Mouse (Mus musculus): ENCODE measurements around the gene 1700122O11Rik. TPM values are rescaled to one million over a fixed set of nuclear protein-coding genes. Genes with fewer than 3 reads are reported as not detected.

Gene 1700122O11Rik
- polyA plus RNA-seq (2014; fragmentation: Nextera tagmentation; extraction: Ambion mirVana) = not detected in 2 replicates

GRCm38 (mm10) chr17:48038193-48038592, at the start of gene 1700122O11Rik:
Gene 1700122O11Rik, minus strand, starts transcription at chr17:48038293.
- WGBS = 82% methylated on average over 2 of the region's 2 CpGs
- H3K4me3 ChIP-seq (ENCODE audit: control insufficient read depth in 1 of 2, insufficient read depth in 1 of 2, low read depth in 1 of 2, low read length in 2 of 2) = no peak within 1 kb of the TSS
- H3K27me3 ChIP-seq (ENCODE audit: control insufficient read depth, insufficient read depth, low read length) = no peaks in the 10 kb centered on the region
- no peak for ATAC-seq (ENCODE audit: insufficient number of reproducible peaks, insufficient read depth, low FRiP score, low read depth)
- H3K9ac ChIP-seq (ENCODE audit: low read length) = no peak within 1 kb of the TSS
- H3K9me3 ChIP-seq (ENCODE audit: control insufficient read depth, low read length) = no peaks in the 10 kb centered on the region
- no peak within 1 kb of the TSS for H3K27ac ChIP-seq (replicated peaks in 1 of 2; ENCODE audit: control insufficient read depth in 1 of 2, insufficient read depth in 1 of 2, low read depth in 2 of 2, low read length in 2 of 2)
- H3K4me2 ChIP-seq (ENCODE audit: low read length) = no peak within 1 kb of the TSS
- H3K4me1 ChIP-seq (ENCODE audit: control insufficient read depth in 2 of 2, insufficient read depth in 2 of 2, low read length in 2 of 2) = peaks cover 17 to 19% of the 10 kb centered on the region in 2 experiments
- no peaks in the 10 kb centered on the region for H3K36me3 ChIP-seq (ENCODE audit: control insufficient read depth, insufficient read depth, low read length)

- Histone ChIP-seq H3K9me3 (ENCODE audit: control insufficient read depth, low read length) (no peaks in the 10 kb centered on the region), H3K9ac (ENCODE audit: low read length) (no peak overlapping the region), H3K27me3 (ENCODE audit: control insufficient read depth, insufficient read depth, low read length) (no peaks in the 10 kb centered on the region), H3K36me3 (ENCODE audit: control insufficient read depth, insufficient read depth, low read length) (no peaks in the 10 kb centered on the region), H3K27ac (replicated peaks in 1 of 2; ENCODE audit: control insufficient read depth in 1 of 2, insufficient read depth in 1 of 2, low read depth in 2 of 2, low read length in 2 of 2) (no peak overlapping the region), H3K4me3 (ENCODE audit: control insufficient read depth in 1 of 2, insufficient read depth in 1 of 2, low read depth in 1 of 2, low read length in 2 of 2) (no peak overlapping the region), H3K4me2 (ENCODE audit: low read length) (no peak overlapping the region), H3K4me1 (ENCODE audit: control insufficient read depth in 2 of 2, insufficient read depth in 2 of 2, low read length in 2 of 2) (no peaks in the 10 kb centered on the region)
- ATAC-seq (ENCODE audit: insufficient number of reproducible peaks, insufficient read depth, low FRiP score, low read depth) = no peak
- WGBS = 39% methylated on average over 3 of the region's 3 CpGs
Measured at GRCm38 (mm10) chr17:48080626-48081025, 42.5 kb upstream of the 1700122O11Rik start.

DNA sequence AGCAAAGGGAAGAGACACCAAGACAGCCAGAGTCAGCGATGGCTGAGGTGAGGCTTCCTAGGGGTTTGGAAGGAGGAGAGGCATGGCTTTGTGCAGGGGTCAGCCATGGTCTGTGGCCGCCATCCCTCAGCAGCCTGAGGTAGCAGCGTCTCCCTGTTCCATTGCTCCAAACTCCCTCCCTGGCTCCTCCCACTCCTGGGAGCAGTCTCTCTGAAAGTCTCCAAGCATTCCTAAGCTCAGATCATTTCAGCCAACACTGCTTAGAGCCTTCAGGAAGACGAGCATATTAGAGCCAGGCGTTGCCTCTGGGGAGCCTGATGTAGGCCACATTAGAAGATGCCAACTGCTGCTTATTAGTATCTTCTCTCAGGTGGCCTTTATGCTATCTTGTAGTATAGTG, 29.6 kb upstream of the 1700122O11Rik start:
- Histone ChIP-seq H3K9me3 (ENCODE audit: control insufficient read depth, low read length) (peaks cover 6% of the 10 kb centered on the region; the same call in 1 of the 2 replicates), H3K9ac (ENCODE audit: low read length) (no peak overlapping the region), H3K4me2 (ENCODE audit: low read length) (no peak overlapping the region), H3K4me3 (ENCODE audit: control insufficient read depth in 1 of 2, insufficient read depth in 1 of 2, low read depth in 1 of 2, low read length in 2 of 2) (no peak overlapping the region), H3K36me3 (ENCODE audit: control insufficient read depth, insufficient read depth, low read length) (no peaks in the 10 kb centered on the region), H3K27ac (replicated peaks in 1 of 2; ENCODE audit: control insufficient read depth in 1 of 2, insufficient read depth in 1 of 2, low read depth in 2 of 2, low read length in 2 of 2) (no peak overlapping the region), H3K27me3 (ENCODE audit: control insufficient read depth, insufficient read depth, low read length) (0 out of 2 replicates have a peak, but pooled peaks cover 3% of the 10 kb centered on the region), H3K4me1 (ENCODE audit: control insufficient read depth in 2 of 2, insufficient read depth in 2 of 2, low read length in 2 of 2) (no peaks in the 10 kb centered on the region)
- no peak for ATAC-seq (ENCODE audit: insufficient number of reproducible peaks, insufficient read depth, low FRiP score, low read depth)
- WGBS = 27% methylated on average over 5 of the region's 5 CpGs

GRCm38 (mm10) chr17:48067083-48067614, 29.1 kb upstream of the 1700122O11Rik start:
- 71% methylated on average over 10 of the region's 10 CpGs for WGBS
- Histone ChIP-seq H3K4me3 (ENCODE audit: control insufficient read depth in 1 of 2, insufficient read depth in 1 of 2, low read depth in 1 of 2, low read length in 2 of 2) (no peak overlapping the region), H3K4me2 (ENCODE audit: low read length) (no peak overlapping the region), H3K36me3 (ENCODE audit: control insufficient read depth, insufficient read depth, low read length) (no peaks in the 10 kb centered on the region), H3K9me3 (ENCODE audit: control insufficient read depth, low read length) (peaks cover 6% of the 10 kb centered on the region; the same call in 1 of the 2 replicates), H3K27me3 (ENCODE audit: control insufficient read depth, insufficient read depth, low read length) (0 out of 2 replicates have a peak, but pooled peaks cover 3% of the 10 kb centered on the region), H3K27ac (replicated peaks in 1 of 2; ENCODE audit: control insufficient read depth in 1 of 2, insufficient read depth in 1 of 2, low read depth in 2 of 2, low read length in 2 of 2) (no peak overlapping the region), H3K4me1 (ENCODE audit: control insufficient read depth in 2 of 2, insufficient read depth in 2 of 2, low read length in 2 of 2) (no peaks in the 10 kb centered on the region), H3K9ac (ENCODE audit: low read length) (no peak overlapping the region)
- ATAC-seq (ENCODE audit: insufficient number of reproducible peaks, insufficient read depth, low FRiP score, low read depth) = no peak

GRCm38 (mm10) chr17:48065081-48065501, 27.0 kb upstream of the 1700122O11Rik start:
- Histone ChIP-seq H3K27ac (replicated peaks in 1 of 2; ENCODE audit: control insufficient read depth in 1 of 2, insufficient read depth in 1 of 2, low read depth in 2 of 2, low read length in 2 of 2) (no peak overlapping the region), H3K27me3 (ENCODE audit: control insufficient read depth, insufficient read depth, low read length) (0 out of 2 replicates have a peak, but pooled peaks cover 3% of the 10 kb centered on the region), H3K4me3 (ENCODE audit: control insufficient read depth in 1 of 2, insufficient read depth in 1 of 2, low read depth in 1 of 2, low read length in 2 of 2) (no peak overlapping the region), H3K9ac (ENCODE audit: low read length) (no peak overlapping the region), H3K4me1 (ENCODE audit: control insufficient read depth in 2 of 2, insufficient read depth in 2 of 2, low read length in 2 of 2) (no peaks in the 10 kb centered on the region), H3K4me2 (ENCODE audit: low read length) (no peak overlapping the region), H3K9me3 (ENCODE audit: control insufficient read depth, low read length) (no peaks in the 10 kb centered on the region), H3K36me3 (ENCODE audit: control insufficient read depth, insufficient read depth, low read length) (no peaks in the 10 kb centered on the region)
- 38% methylated on average over 5 of the region's 5 CpGs for WGBS
- ATAC-seq (ENCODE audit: insufficient number of reproducible peaks, insufficient read depth, low FRiP score, low read depth) = no peak

- H3K27ac ChIP-seq (replicated peaks in 1 of 2; ENCODE audit: control insufficient read depth in 1 of 2, insufficient read depth in 1 of 2, low read depth in 2 of 2, low read length in 2 of 2) = no peak overlapping the region
- no peak overlapping the region for H3K4me2 ChIP-seq (ENCODE audit: low read length)
- H3K36me3 ChIP-seq (ENCODE audit: control insufficient read depth, insufficient read depth, low read length) = no peaks in the 10 kb centered on the region
- H3K9ac ChIP-seq (ENCODE audit: low read length) = no peak overlapping the region; the same call in 1 of the 2 replicates
- H3K4me3 ChIP-seq (ENCODE audit: control insufficient read depth in 1 of 2, insufficient read depth in 1 of 2, low read depth in 1 of 2, low read length in 2 of 2) = no peak overlapping the region
- H3K9me3 ChIP-seq (ENCODE audit: control insufficient read depth, low read length) = no peaks in the 10 kb centered on the region
- no peak for ATAC-seq (ENCODE audit: insufficient number of reproducible peaks, insufficient read depth, low FRiP score, low read depth)
- WGBS = 43% methylated on average over 10 of the region's 10 CpGs
- peaks cover 5% of the 10 kb centered on the region for H3K27me3 ChIP-seq (ENCODE audit: control insufficient read depth, insufficient read depth, low read length)
- H3K4me1 ChIP-seq (ENCODE audit: control insufficient read depth in 2 of 2, insufficient read depth in 2 of 2, low read length in 2 of 2) = no peaks in the 10 kb centered on the region
Measured at GRCm38 (mm10) chr17:48064196-48064843, 26.2 kb upstream of the 1700122O11Rik start.

DNA sequence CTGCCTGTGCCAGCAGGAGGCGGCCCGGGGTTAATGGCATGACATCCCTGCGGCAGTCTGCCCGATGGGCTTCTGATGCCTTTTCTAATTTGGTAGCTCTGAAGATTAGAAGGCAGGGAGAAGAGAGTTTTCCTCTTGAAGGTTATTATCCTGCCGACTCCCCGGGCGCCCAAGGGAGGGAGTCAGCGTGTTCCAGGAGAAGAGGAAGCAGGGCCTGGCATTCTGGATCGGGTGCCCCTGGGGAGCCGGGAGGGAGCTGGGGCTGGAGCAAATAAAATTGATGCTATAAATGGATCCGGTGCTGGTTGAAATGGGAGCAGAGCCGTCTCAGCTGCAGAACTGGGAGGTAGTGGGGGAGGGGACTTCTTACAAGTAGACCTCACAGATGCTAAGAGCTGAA, 19.3 kb upstream of the 1700122O11Rik start:
- Histone ChIP-seq H3K4me3 (ENCODE audit: control insufficient read depth in 1 of 2, insufficient read depth in 1 of 2, low read depth in 1 of 2, low read length in 2 of 2) (peak overlapping the region in 1 of 2 experiments; percentile 13; a peak in 2 of 4 replicates), H3K4me1 (ENCODE audit: control insufficient read depth in 2 of 2, insufficient read depth in 2 of 2, low read length in 2 of 2) (peaks cover 11% of the 10 kb centered on the region in 2 experiments), H3K36me3 (ENCODE audit: control insufficient read depth, insufficient read depth, low read length) (no peaks in the 10 kb centered on the region), H3K9me3 (ENCODE audit: control insufficient read depth, low read length) (0 out of 2 replicates have a peak, but pooled peaks cover 3% of the 10 kb centered on the region), H3K27me3 (ENCODE audit: control insufficient read depth, insufficient read depth, low read length) (peaks cover 37% of the 10 kb centered on the region), H3K27ac (replicated peaks in 1 of 2; ENCODE audit: control insufficient read depth in 1 of 2, insufficient read depth in 1 of 2, low read depth in 2 of 2, low read length in 2 of 2) (no peak overlapping the region), H3K9ac (ENCODE audit: low read length) (peak overlapping the region; percentile 34), H3K4me2 (ENCODE audit: low read length) (peak overlapping the region; percentile 53)
- 2% methylated on average over 12 of the region's 12 CpGs for WGBS
- ATAC-seq (ENCODE audit: insufficient number of reproducible peaks, insufficient read depth, low FRiP score, low read depth) = no peak

All from heart, embryonic 14.5 days (tissue).